Mouse (Mus musculus) lung, postnatal 25 days (tissue): ENCODE results near the gene Kcnq2.

Experiments
- DNase-seq: peaks from one replicate; pipeline ENCODE4 v3.0.0; 2022; ENCODE audit warnings: low spot score

Kcnq2 gene

GRCm38 (mm10) chr2:181134591-181135445 is at the start of gene Kcnq2:
TSS of gene Kcnq2 (minus strand) at chr2:181135300.
- DNase-seq: no peak

GRCm38 (mm10) chr2:181180898-181181297 is 45.8 kb upstream of the Kcnq2 start:
- DNase-seq: no peak

- DNase-seq: no peak
Observed at GRCm38 (mm10) chr2:181178471-181178870, 43.4 kb upstream of the Kcnq2 start.

DNA sequence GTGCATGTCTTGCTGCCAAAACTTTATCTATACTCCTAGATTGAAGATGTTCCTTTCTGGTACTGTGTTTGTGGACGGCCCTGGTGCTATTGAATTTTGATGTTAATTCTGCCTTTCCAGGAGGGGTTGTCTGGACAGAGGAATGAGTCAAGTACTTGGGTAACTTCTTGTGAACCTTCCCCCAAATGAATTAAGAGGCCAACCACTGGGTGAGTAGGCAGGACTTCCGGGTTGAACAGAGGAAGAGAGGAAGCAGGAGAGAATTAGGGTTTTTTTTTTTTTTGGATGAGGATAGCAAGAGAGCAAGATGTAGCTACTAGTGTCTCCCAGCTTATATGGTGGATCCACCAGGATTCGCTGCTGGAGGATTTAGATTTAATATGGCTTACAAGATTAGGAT is 42.9 kb upstream of the Kcnq2 start:
- no peak for DNase-seq

DNA sequence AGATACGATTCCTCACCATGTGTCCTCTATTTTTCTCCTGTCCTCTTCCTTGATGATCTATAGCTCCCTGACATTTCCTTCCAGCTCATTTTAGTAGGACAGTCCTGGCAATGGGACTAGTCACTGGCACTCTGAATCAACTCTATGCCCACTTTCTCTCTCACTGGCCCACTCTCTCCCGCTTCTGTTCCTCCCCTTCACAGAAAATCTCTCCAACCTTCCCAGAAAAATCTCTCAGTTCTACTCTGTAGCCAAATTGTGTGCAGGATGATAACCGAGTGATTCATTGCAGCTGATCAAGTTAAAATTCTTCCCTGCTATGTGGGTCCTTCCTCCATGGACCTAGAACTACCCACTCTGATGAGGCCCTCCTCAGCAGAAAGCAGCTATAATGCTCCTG is 39.5 kb upstream of the Kcnq2 start:
- no peak for DNase-seq

DNA sequence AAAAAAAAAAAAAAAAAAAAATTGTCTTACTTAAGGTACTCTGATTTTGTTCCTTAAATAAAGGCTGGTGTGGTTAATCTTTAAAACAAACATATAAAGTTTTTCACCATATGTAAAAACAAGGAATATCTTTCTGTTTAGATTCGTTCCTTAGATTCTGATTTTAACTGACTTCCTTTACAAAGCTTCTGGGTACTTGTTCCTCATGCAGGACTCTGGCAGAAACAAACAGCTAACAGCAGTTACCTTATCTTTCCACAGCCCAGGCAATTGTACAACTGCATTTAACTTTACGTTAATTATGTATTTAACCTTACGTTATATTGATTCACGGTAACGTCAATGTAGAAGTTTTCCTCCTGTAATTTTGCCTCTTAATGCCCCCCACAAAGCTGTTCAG is 31.4 kb upstream of the Kcnq2 start:
- no peak for DNase-seq

- no peak for DNase-seq
Observed at GRCm38 (mm10) chr2:181160821-181161220, 25.7 kb upstream of the Kcnq2 start.

- no peak for DNase-seq
Observed at GRCm38 (mm10) chr2:181159771-181160170, 24.7 kb upstream of the Kcnq2 start.

GRCm38 (mm10) chr2:181159091-181159514 is 24.0 kb upstream of the Kcnq2 start:
- DNase-seq: no peak

- DNase-seq: no peak
Observed at GRCm38 (mm10) chr2:181158471-181158870, 23.4 kb upstream of the Kcnq2 start.

DNA sequence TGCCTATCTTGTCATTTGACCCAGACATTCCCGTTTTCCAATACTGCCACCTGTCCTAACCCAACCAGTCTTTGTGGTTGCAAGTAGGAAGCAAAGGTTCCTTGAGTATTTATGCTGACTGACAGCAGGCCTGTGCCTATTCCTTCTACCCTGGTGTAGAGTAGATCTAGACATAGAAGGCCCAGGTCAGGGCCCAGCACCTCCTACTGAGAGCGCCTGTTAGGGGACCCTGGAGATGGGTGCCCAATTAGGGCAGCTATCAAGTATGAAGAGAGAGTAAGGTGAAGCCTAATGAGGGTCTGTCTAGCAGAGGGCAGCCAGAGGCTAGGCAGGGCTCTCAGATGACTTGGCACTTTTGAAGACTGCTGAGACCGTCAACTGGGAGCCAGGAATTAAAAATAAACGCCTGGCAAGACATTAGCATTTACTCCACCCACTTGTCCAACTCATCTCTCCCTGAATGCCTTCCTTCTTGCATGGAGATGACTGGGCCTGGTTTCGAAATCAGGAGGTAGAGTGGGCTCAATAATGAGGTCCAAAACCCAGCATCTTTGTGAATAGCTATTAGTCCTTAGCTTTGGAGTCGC is 22.7 kb upstream of the Kcnq2 start:
- DNase-seq: no peak

GRCm38 (mm10) chr2:181157180-181157579 is 22.1 kb upstream of the Kcnq2 start:
- DNase-seq: no peak

DNA sequence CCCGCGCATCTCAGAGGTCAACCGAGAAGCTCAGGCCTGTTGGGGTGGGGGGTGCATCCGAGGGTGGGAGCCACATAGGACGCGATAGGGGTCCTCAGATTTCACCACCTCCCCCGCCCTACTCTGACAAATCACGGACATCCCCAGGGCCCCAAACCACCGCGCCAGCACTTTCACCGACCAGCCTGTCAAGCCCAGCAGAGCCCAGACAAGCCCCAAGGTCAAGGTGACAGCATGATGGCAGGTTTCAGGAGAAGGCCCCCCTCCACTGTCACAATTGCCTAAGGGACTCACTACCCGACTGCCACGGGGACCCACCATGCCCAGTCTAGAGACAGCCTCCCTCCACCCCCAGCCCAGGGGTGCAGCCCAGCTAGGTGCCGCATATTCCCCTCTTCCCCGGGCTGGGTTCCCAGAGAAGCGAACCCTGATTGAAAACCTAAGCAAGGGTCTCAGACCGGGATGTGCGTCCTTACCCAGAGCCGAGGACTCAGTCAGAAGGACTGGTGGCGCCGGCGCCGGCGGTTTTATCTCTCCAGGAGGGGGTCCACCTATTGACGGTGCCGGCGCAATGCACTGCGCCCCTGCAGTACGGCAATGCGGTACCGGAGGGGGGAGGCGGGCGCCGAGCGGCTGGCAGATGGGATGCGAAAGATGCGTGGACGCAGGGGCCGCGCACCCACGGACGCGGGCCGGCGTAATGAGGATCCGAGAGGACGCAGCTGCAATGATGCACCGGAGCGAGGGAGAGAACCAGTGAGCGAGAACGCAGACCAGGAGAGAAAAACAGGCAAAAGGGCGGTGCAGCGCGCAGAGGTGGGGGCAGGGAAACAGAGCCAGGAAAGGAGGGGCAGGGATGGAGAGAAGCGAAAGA is 21.4 kb upstream of the Kcnq2 start, which contains the start of gene Eef1a2:
TSS of gene Eef1a2 (minus strand) at position 767 of the 874 bp plus-strand sequence.
- DNase-seq: no peak

DNA sequence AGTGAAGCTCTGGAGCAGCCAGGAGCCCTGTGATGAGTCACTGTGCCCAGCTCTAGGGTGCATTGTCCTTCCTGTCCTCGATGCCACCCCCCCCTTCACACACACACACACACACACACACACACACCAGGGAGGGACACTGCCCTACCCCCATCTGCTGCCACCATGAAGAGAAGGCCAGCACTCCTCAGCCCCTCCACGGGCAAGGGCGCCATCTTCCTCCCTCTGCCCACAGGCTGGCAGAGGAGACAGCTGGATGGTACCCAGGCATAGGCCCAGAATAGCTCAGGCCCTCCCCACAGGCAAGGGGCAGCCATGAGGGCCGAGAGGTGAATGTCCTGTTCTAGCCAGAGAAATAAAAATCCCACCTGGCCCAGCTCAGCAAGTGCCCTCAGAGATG is 20.7 kb upstream of the Kcnq2 start:
- no peak for DNase-seq

DNA sequence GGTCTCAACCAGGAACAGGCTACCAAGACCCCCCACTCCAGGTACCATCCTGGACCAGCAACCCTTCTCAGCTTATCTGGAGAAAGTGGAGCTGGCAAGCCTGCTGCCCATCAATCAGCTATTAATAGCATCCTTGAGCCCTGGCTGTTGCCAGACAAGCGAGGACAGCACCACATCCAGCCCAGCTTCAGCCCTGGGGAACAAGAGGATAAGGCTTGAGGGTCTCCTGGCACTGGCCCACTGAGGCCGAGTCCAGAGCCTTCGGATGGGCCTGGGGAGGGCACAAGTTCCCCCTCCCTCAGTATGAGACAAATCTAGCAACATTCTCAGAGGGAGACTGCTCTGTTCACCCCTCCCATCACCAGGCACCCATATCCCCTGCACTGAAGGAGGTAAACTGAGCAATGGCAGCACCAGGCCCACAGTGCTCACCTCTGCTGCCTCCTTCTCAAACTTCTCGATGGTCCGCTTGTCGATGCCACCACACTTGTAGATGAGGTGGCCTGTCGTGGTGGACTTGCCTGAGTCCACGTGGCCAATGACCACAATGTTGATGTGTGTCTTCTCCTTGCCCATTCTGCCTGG is 19.8 kb upstream of the Kcnq2 start:
- DNase-seq: no peak

GRCm38 (mm10) chr2:181154361-181154760 is 19.3 kb upstream of the Kcnq2 start:
- no peak for DNase-seq

DNA sequence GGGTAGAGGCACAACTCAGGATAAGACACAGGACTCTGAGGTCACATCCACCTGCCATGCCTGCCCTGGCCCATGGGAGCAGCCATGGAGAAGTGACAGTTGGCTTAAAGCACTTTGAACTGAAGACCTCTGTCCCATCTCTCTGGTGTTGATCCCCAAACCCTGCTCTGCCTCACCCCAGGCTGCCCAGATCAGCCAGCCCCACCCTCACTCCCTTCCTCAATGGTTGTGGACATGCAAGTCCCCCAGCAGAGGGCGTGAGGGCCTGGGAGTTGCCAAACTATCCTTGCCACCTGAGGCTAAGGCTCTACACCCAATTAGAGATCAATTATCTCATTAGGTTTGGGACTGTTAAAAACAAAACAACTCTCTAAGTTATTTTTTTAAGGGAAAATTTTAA is 18.7 kb upstream of the Kcnq2 start:
- peak; percentile 3 for DNase-seq

GRCm38 (mm10) chr2:181153131-181153530 is 18.0 kb upstream of the Kcnq2 start:
- no peak for DNase-seq

GRCm38 (mm10) chr2:181152701-181153100 is 17.6 kb upstream of the Kcnq2 start:
- no peak for DNase-seq

- no peak for DNase-seq
Observed at GRCm38 (mm10) chr2:181150281-181150680, 15.2 kb upstream of the Kcnq2 start.

GRCm38 (mm10) chr2:181148318-181148955 is 13.3 kb upstream of the Kcnq2 start:
- no peak for DNase-seq
